Mouse (Mus musculus) kidney, adult 2 months (tissue): ENCODE measurements around the gene Tmtc4.

Experiments
- CTCF ChIP-seq: fragments of 200-500 bp; conservative IDR thresholded peaks from 2 replicates; pipeline ENCODE4 v1.5.1; 2011; ENCODE audit warnings: low read depth, mild to moderate bottlenecking, control low read depth, low read length, moderate library complexity, mixed read lengths; ENCODE audit not compliant: insufficient read depth, insufficient read length
- POLR2A ChIP-seq: fragments of 200-500 bp; IDR thresholded peaks from one replicate; pipeline ENCODE4 v1.6.1; 2011; ENCODE audit warnings: low read depth, low read length, control low read depth

GRCm38 (mm10) chr14:122977797-122978140, 6.1 kb downstream of the Tmtc4 start:
- no peak for TF ChIP-seq CTCF
- TF ChIP-seq POLR2A = no peak
